Mouse (Mus musculus) ES-E14 (cell line): ENCODE measurements around the gene Sh3rf1.

Experiments used
- HCFC1 ChIP-seq: IDR thresholded peaks from 2 replicates; pipeline ENCODE4 v1.6.1; 2012; ENCODE audit warnings: low read length, inconsistent platforms, borderline replicate concordance; ENCODE audit not compliant: insufficient read depth
- ZNF384 ChIP-seq: IDR thresholded peaks from 2 replicates; pipeline ENCODE4 v1.6.1; 2012; ENCODE audit warnings: low read depth, low read length, inconsistent platforms

GRCm38 (mm10) chr8:61397755-61398154 is 174.1 kb downstream of the Sh3rf1 start:
- TF ChIP-seq HCFC1 (no peak), ZNF384 (no peak)
